Mouse (Mus musculus) heart, adult 11 months (tissue): Measurements from ENCODE around the gene Aatk.

ENCODE experiments used
- DNase-seq: peaks from one replicate; pipeline ENCODE4 v3.0.0; 2022

The Aatk gene

GRCm38 (mm10) chr11:119986751-119987425 lies 60.1 kb downstream of the Aatk start:
- no peak for DNase-seq

- no peak for DNase-seq
Observed at GRCm38 (mm10) chr11:119983151-119983550, 63.8 kb downstream of the Aatk start.

- no peak for DNase-seq
Observed at GRCm38 (mm10) chr11:119982236-119982635, 64.7 kb downstream of the Aatk start.

GRCm38 (mm10) chr11:119981769-119982168 lies 65.2 kb downstream of the Aatk start:
- peak; percentile 94 for DNase-seq

- DNase-seq, result no peak
Observed at GRCm38 (mm10) chr11:119979596-119980385, 67.2 kb downstream of the Aatk start.

- no peak for DNase-seq
Observed at GRCm38 (mm10) chr11:119978701-119979100, 68.3 kb downstream of the Aatk start.

- DNase-seq, result no peak
Observed at GRCm38 (mm10) chr11:119975739-119976501, 71.0 kb downstream of the Aatk start.

GRCm38 (mm10) chr11:119973789-119974188 lies 73.2 kb downstream of the Aatk start:
- DNase-seq, result peak; percentile 96

- no peak for DNase-seq
Observed at GRCm38 (mm10) chr11:119970021-119970851, 76.7 kb downstream of the Aatk start.

GRCm38 (mm10) chr11:119967892-119968291 lies 79.1 kb downstream of the Aatk start:
- no peak for DNase-seq

- DNase-seq, result no peak
Observed at GRCm38 (mm10) chr11:119967401-119967800, 79.6 kb downstream of the Aatk start.

- no peak for DNase-seq
Observed at GRCm38 (mm10) chr11:119966294-119966693, 80.7 kb downstream of the Aatk start.

- DNase-seq, result no peak
Observed at GRCm38 (mm10) chr11:119965053-119965452, 81.9 kb downstream of the Aatk start.

- DNase-seq, result no peak
Observed at GRCm38 (mm10) chr11:119961511-119961910, 85.5 kb downstream of the Aatk start.

- DNase-seq, result no peak
Observed at GRCm38 (mm10) chr11:119960671-119961070, 86.3 kb downstream of the Aatk start.

GRCm38 (mm10) chr11:119959714-119960113 lies 87.3 kb downstream of the Aatk start:
- no peak for DNase-seq

GRCm38 (mm10) chr11:119958856-119959255 lies 88.1 kb downstream of the Aatk start:
- DNase-seq, result no peak
